Mouse (Mus musculus) ovary, postnatal 36 days (tissue): ENCODE measurements at regions not wholly inside any gene's neighbourhood (a gene's known extent, or its start where the extent isn't known, plus 50 kb on each side); places are given as distances from the start of the nearest gene placed in this dataset.

Experiments
- DNase-seq: peaks from one replicate; pipeline ENCODE4 v3.0.0; 2022; ENCODE audit warnings: low spot score, mixed read lengths

GRCm38 (mm10) chr4:105911678-105912077 lies 122.0 kb downstream of the Gm12728 start:
- no peak for DNase-seq

GRCm38 (mm10) chr4:105912296-105912695 lies 122.6 kb downstream of the Gm12728 start:
- no peak for DNase-seq

GRCm38 (mm10) chr4:105914996-105915395 lies 125.3 kb downstream of the Gm12728 start:
- no peak for DNase-seq

- no peak for DNase-seq
These were observed 126.6 kb downstream of the Gm12728 start for GRCm38 (mm10) chr4:105916229-105916628.

GRCm38 (mm10) chr4:105924781-105925382 lies 135.2 kb downstream of the Gm12728 start:
- DNase-seq: no peak

- no peak for DNase-seq
These were observed 135.8 kb downstream of the Gm12728 start for GRCm38 (mm10) chr4:105925506-105925905.

- DNase-seq: no peak
These were observed 140.0 kb downstream of the Gm12728 start for GRCm38 (mm10) chr4:105929658-105930057.

GRCm38 (mm10) chr4:105934971-105935370 lies 145.3 kb downstream of the Gm12728 start:
- DNase-seq: no peak

GRCm38 (mm10) chr4:105936755-105937514 lies 147.3 kb downstream of the Gm12728 start:
- no peak for DNase-seq

- DNase-seq: no peak
These were observed 147.9 kb downstream of the Gm12728 start for GRCm38 (mm10) chr4:105937587-105937986.

GRCm38 (mm10) chr4:105938886-105939285 lies 149.2 kb downstream of the Gm12728 start:
- no peak for DNase-seq

GRCm38 (mm10) chr4:105939636-105940199 lies 150.0 kb downstream of the Gm12728 start:
- DNase-seq: no peak

GRCm38 (mm10) chr4:105940891-105941290 lies 151.2 kb downstream of the Gm12728 start:
- no peak for DNase-seq

GRCm38 (mm10) chr4:105941785-105942184 lies 152.1 kb downstream of the Gm12728 start:
- peak; percentile 53 for DNase-seq

GRCm38 (mm10) chr4:105944962-105945361 lies 155.3 kb downstream of the Gm12728 start:
- no peak for DNase-seq

- DNase-seq: no peak
These were observed 156.3 kb downstream of the Gm12728 start for GRCm38 (mm10) chr4:105945921-105946320.

GRCm38 (mm10) chr4:105948326-105948725 lies 158.7 kb downstream of the Gm12728 start:
- DNase-seq: no peak

GRCm38 (mm10) chr4:105952406-105952805 lies 162.7 kb downstream of the Gm12728 start:
- no peak for DNase-seq

- DNase-seq: no peak
These were observed 166.8 kb downstream of the Gm12728 start for GRCm38 (mm10) chr4:105956516-105956915.

GRCm38 (mm10) chr4:105958331-105958730 lies 168.7 kb downstream of the Gm12728 start:
- no peak for DNase-seq

GRCm38 (mm10) chr4:105961686-105962360 lies 172.2 kb downstream of the Gm12728 start:
- DNase-seq: no peak

GRCm38 (mm10) chr4:105962542-105962941 lies 172.9 kb downstream of the Gm12728 start:
- no peak for DNase-seq

GRCm38 (mm10) chr4:105968324-105968723 lies 178.7 kb downstream of the Gm12728 start:
- DNase-seq: no peak
